Mouse (Mus musculus): ENCODE results near the gene Neurog3. TPM values are rescaled to one million over a fixed set of nuclear protein-coding genes. Genes with fewer than 3 reads are reported as not detected.

Neurog3 gene
- polyA plus RNA-seq, 1 experiment from 2014 or later: not detected

GRCm38 (mm10) chr10:62101504-62102439 is 31.1 kb upstream of the Neurog3 start:
- Histone ChIP-seq H3K9me3 (replicated peaks; ENCODE audit: control insufficient read depth, low read length) (no peaks in the 10 kb centered on the region), H3K27ac (ENCODE audit: low read length) (no peak overlapping the region), H3K9ac (ENCODE audit: low read length) (no peak overlapping the region), H3K4me2 (ENCODE audit: low read depth, low read length) (no peak overlapping the region), H3K4me3 (ENCODE audit: low read length) (no peak overlapping the region), H3K27me3 (ENCODE audit: control insufficient read depth, insufficient read depth, low read length) (peaks cover 15% of the 10 kb centered on the region), H3K36me3 (ENCODE audit: control insufficient read depth, insufficient read depth) (no peaks in the 10 kb centered on the region), H3K4me1 (ENCODE audit: control insufficient read depth, insufficient read depth, low read length) (no peaks in the 10 kb centered on the region)
- 13% methylated on average over 7 of the region's 7 CpGs for WGBS
- 0 out of 2 replicates have a peak, but pooled peaks have one; percentile 18 for ATAC-seq (replicated peaks; ENCODE audit: extremely low read depth, insufficient read depth, low FRiP score)

DNA sequence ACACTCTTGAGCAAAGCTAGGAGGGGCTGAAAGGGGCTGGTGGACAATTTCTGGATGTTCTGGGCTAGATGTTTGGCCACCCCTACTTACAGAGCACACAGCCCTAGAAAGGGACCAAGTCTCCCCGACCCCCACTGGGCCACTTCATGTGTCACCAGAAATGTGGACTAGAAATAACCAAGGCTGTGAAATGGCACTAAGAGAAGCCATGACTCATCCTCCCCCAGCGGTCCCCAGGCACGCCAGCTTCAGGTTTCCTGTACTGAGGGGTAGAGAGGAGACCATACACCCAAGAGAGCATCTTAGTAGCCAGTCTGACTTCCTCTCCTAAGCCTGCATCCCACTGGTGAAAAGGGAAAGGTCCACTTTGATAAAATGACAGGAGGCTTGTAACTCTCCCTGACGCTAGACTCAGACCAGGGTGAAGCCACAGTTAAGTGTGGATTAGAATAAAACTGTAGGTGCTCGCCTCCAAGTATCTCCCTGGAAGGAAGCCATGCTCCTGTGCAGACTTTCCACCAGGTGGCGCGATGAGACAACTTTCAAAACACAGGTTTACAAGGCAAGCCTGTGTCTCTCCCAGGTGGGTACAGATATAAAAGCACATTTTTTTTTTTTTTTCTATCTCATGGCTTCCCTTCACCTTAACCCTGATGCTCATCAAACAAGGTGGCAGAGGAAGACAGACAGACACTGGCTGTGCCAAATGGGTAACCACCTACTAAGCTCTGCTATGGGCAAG is 27.9 kb upstream of the Neurog3 start:
- H3K9ac ChIP-seq (ENCODE audit: low read length): no peak overlapping the region
- H3K4me1 ChIP-seq (ENCODE audit: control insufficient read depth, insufficient read depth, low read length): no peaks in the 10 kb centered on the region
- no peak for ATAC-seq (replicated peaks; ENCODE audit: extremely low read depth, insufficient read depth, low FRiP score)
- H3K4me2 ChIP-seq (ENCODE audit: low read depth, low read length): no peak overlapping the region
- H3K27me3 ChIP-seq (ENCODE audit: control insufficient read depth, insufficient read depth, low read length): peaks cover 29% of the 10 kb centered on the region
- no peak overlapping the region for H3K27ac ChIP-seq (ENCODE audit: low read length)
- WGBS: 22% methylated on average over 7 of the region's 7 CpGs
- no peaks in the 10 kb centered on the region for H3K36me3 ChIP-seq (ENCODE audit: control insufficient read depth, insufficient read depth)
- no peaks in the 10 kb centered on the region for H3K9me3 ChIP-seq (replicated peaks; ENCODE audit: control insufficient read depth, low read length)
- no peak overlapping the region for H3K4me3 ChIP-seq (ENCODE audit: low read length)

- Histone ChIP-seq H3K9ac (ENCODE audit: low read length) (no peak overlapping the region), H3K4me2 (ENCODE audit: low read depth, low read length) (no peak overlapping the region), H3K27me3 (ENCODE audit: control insufficient read depth, insufficient read depth, low read length) (peaks cover 38% of the 10 kb centered on the region), H3K4me1 (ENCODE audit: control insufficient read depth, insufficient read depth, low read length) (no peaks in the 10 kb centered on the region), H3K36me3 (ENCODE audit: control insufficient read depth, insufficient read depth) (no peaks in the 10 kb centered on the region), H3K27ac (ENCODE audit: low read length) (no peak overlapping the region), H3K4me3 (ENCODE audit: low read length) (no peak overlapping the region), H3K9me3 (replicated peaks; ENCODE audit: control insufficient read depth, low read length) (0 out of 2 replicates have a peak, but pooled peaks cover 4% of the 10 kb centered on the region)
- no peak for ATAC-seq (replicated peaks; ENCODE audit: extremely low read depth, insufficient read depth, low FRiP score)
- 60% methylated on average over 9 of the region's 9 CpGs for WGBS
Observed at GRCm38 (mm10) chr10:62107048-62107447, 25.8 kb upstream of the Neurog3 start.

DNA sequence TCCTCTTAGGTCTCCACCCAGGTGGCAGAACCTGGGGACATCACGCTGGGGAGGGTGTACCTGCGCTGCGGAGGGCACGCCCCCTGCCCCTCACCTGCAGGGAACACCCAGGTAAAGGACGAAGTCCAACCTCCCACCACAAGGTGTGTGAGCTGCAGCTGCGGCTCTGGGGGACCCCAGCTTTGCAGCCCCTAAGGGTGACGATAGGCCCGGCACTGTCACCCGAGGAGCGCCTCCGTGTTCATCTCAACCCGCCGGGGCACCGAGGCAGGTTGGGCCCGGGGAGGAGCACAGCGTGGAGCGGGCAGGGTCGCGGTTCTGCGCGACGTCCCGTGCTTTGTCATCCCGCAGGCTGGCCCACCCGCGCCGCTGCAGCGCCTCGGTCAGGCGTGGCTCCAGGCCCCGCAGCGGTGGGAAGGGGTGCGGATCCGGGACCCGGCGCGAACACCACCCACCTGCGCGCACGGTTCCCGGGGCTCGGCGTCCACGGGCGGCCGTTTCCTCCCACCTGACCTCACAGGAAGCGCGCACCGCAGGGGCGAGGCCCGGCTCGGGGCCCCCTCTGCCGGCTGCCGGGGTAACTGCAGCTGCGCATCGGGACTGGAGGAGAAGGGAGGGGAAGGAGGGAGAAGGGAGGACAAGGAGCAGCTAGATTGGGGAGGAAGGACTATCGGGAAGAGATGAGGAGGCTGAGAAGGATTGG is 22.2 kb upstream of the Neurog3 start:
- H3K4me3 ChIP-seq (ENCODE audit: low read length): peak overlapping the region; percentile 66
- 0 out of 2 replicates have a peak, but pooled peaks cover 4% of the 10 kb centered on the region for H3K9me3 ChIP-seq (replicated peaks; ENCODE audit: control insufficient read depth, low read length)
- peak overlapping the region; percentile 81 for H3K9ac ChIP-seq (ENCODE audit: low read length)
- no peaks in the 10 kb centered on the region for H3K4me1 ChIP-seq (ENCODE audit: control insufficient read depth, insufficient read depth, low read length)
- H3K36me3 ChIP-seq (ENCODE audit: control insufficient read depth, insufficient read depth): no peaks in the 10 kb centered on the region
- peak; percentile 49; the same call in 1 of the 2 replicates for ATAC-seq (replicated peaks; ENCODE audit: extremely low read depth, insufficient read depth, low FRiP score)
- under 1% methylated on average over 54 of the region's 57 CpGs for WGBS
- H3K27me3 ChIP-seq (ENCODE audit: control insufficient read depth, insufficient read depth, low read length): peaks cover 39% of the 10 kb centered on the region
- peak overlapping the region; percentile 94 for H3K4me2 ChIP-seq (ENCODE audit: low read depth, low read length)
- H3K27ac ChIP-seq (ENCODE audit: low read length): no peak overlapping the region

DNA sequence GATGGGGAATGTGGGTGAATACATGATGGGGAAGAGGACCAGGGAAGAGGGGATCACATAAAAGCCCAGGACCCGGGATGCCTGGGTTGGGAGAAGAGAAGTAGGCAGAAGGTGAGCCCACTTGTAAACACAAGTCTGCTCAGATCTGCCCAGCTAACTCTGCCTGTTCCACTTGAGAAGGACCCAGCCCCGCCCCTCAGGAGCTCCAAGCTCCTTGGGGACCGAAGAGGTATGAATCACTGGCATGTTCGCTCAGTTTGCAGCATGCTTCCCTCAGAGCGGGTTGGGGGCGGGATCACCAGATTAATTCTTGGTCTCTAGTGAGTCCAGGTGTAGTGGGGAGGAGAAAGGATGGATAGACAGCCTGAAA is 21.7 kb upstream of the Neurog3 start:
- Histone ChIP-seq H3K9ac (ENCODE audit: low read length) (no peak overlapping the region), H3K9me3 (replicated peaks; ENCODE audit: control insufficient read depth, low read length) (0 out of 2 replicates have a peak, but pooled peaks cover 4% of the 10 kb centered on the region), H3K27ac (ENCODE audit: low read length) (no peak overlapping the region), H3K27me3 (ENCODE audit: control insufficient read depth, insufficient read depth, low read length) (peaks cover 39% of the 10 kb centered on the region), H3K4me3 (ENCODE audit: low read length) (peak overlapping the region; percentile 66), H3K36me3 (ENCODE audit: control insufficient read depth, insufficient read depth) (no peaks in the 10 kb centered on the region), H3K4me2 (ENCODE audit: low read depth, low read length) (peak overlapping the region; percentile 94), H3K4me1 (ENCODE audit: control insufficient read depth, insufficient read depth, low read length) (no peaks in the 10 kb centered on the region)
- ATAC-seq (replicated peaks; ENCODE audit: extremely low read depth, insufficient read depth, low FRiP score): no peak
- 37% methylated on average over 6 of the region's 6 CpGs for WGBS

GRCm38 (mm10) chr10:62113865-62114647 is 18.8 kb upstream of the Neurog3 start:
- H3K9me3 ChIP-seq (replicated peaks; ENCODE audit: control insufficient read depth, low read length): 0 out of 2 replicates have a peak, but pooled peaks cover 4% of the 10 kb centered on the region
- H3K9ac ChIP-seq (ENCODE audit: low read length): no peak overlapping the region
- no peak overlapping the region for H3K4me2 ChIP-seq (ENCODE audit: low read depth, low read length)
- no peak for ATAC-seq (replicated peaks; ENCODE audit: extremely low read depth, insufficient read depth, low FRiP score)
- H3K27me3 ChIP-seq (ENCODE audit: control insufficient read depth, insufficient read depth, low read length): peaks cover 31% of the 10 kb centered on the region
- H3K4me1 ChIP-seq (ENCODE audit: control insufficient read depth, insufficient read depth, low read length): no peaks in the 10 kb centered on the region
- no peak overlapping the region for H3K27ac ChIP-seq (ENCODE audit: low read length)
- 74% methylated on average over 9 of the region's 9 CpGs for WGBS
- no peaks in the 10 kb centered on the region for H3K36me3 ChIP-seq (ENCODE audit: control insufficient read depth, insufficient read depth)
- no peak overlapping the region for H3K4me3 ChIP-seq (ENCODE audit: low read length)

GRCm38 (mm10) chr10:62127137-62127536 is 5.8 kb upstream of the Neurog3 start:
- no peak overlapping the region for H3K27ac ChIP-seq (ENCODE audit: low read length)
- no peak overlapping the region for H3K9ac ChIP-seq (ENCODE audit: low read length)
- H3K9me3 ChIP-seq (replicated peaks; ENCODE audit: control insufficient read depth, low read length): no peaks in the 10 kb centered on the region
- 43% methylated on average over 6 of the region's 6 CpGs for WGBS
- no peaks in the 10 kb centered on the region for H3K36me3 ChIP-seq (ENCODE audit: control insufficient read depth, insufficient read depth)
- H3K4me2 ChIP-seq (ENCODE audit: low read depth, low read length): no peak overlapping the region
- H3K4me1 ChIP-seq (ENCODE audit: control insufficient read depth, insufficient read depth, low read length): no peaks in the 10 kb centered on the region
- peaks cover 59% of the 10 kb centered on the region for H3K27me3 ChIP-seq (ENCODE audit: control insufficient read depth, insufficient read depth, low read length)
- no peak overlapping the region for H3K4me3 ChIP-seq (ENCODE audit: low read length)
- no peak for ATAC-seq (replicated peaks; ENCODE audit: extremely low read depth, insufficient read depth, low FRiP score)

DNA sequence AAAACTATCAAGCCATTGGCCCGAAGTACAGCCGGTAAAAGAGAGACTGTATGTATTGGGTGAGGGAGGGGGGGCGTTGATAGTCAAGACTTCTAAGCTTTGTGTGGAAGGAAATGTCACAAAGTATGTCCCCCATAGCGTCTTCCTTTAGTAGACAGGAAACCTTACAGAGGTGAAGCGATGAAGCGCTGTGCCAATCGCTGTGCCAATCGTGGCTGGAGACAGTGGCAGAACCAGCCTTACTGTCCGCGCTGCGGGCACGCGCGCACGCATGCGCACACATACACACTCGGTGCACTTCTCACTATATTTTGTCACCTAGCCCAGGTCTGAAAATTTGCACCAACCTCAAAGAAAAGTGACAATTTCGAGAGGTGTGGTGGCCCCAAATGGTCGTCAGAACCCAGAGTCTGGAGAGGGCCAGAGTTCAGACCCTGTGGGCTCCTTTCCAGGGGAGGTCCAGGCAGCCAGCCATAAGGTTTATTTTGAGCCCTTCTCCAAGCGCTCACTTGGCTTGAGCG is 5.1 kb upstream of the Neurog3 start:
- Histone ChIP-seq H3K4me2 (ENCODE audit: low read depth, low read length) (no peak overlapping the region), H3K27ac (ENCODE audit: low read length) (no peak overlapping the region), H3K9ac (ENCODE audit: low read length) (no peak overlapping the region), H3K9me3 (replicated peaks; ENCODE audit: control insufficient read depth, low read length) (no peaks in the 10 kb centered on the region), H3K27me3 (ENCODE audit: control insufficient read depth, insufficient read depth, low read length) (peaks cover 66% of the 10 kb centered on the region), H3K36me3 (ENCODE audit: control insufficient read depth, insufficient read depth) (no peaks in the 10 kb centered on the region), H3K4me1 (ENCODE audit: control insufficient read depth, insufficient read depth, low read length) (no peaks in the 10 kb centered on the region), H3K4me3 (ENCODE audit: low read length) (no peak overlapping the region)
- WGBS: 40% methylated on average over 21 of the region's 21 CpGs
- ATAC-seq (replicated peaks; ENCODE audit: extremely low read depth, insufficient read depth, low FRiP score): no peak
